Mouse (Mus musculus) naive thymus-derived CD4-positive, alpha-beta T cell, adult 5 months (primary cell): ENCODE data around the gene Madd. TPM values are rescaled to one million over a fixed set of nuclear protein-coding genes. Genes with fewer than 3 reads are reported as not detected.

Source experiments
- polyA plus RNA-seq: library from polyadenylated mRNA; unstranded; fragments of 100-300 nt; shearing (Covaris generic); gene quantifications from one replicate; pipeline ENCODE4 v1.2.1, GENCODE M21; 2017

The Madd gene
- 254 TPM for polyA plus RNA-seq

DNA sequence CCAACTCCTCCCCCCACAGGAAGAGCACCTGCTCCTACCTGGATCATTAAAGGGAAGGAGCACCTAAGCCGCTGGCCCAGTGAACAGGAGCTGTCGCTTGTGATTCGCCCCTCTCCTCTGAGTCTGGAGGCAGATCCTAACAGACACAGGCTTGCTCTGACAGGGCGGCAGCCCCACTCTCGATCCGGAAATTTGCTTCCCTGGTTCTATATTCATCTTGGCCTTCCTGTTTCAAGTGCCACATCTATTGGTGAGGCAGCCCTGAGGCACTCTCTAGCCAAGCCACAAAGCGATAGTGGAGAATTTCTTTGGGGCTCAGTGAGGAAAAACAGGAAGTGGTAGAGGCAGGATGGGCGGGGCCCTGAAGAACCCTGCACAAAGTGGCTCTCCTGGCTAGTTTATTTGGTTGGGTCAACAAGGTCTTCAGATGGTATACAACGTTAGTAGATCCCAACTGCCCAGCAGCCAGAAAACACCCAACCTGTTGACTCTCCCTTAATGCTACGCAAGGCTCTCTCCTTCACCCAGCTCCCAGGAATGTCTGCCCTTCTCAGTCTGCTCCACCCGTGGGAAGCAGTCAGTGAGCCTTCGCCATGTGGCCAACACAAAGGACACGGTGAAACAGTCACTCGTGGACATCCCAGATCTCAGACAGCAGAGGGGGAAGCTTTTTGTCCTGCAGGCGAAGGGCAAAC is at the start of gene Madd:
TSS of gene Madd (minus strand) at position 127 of the 695 bp plus-strand sequence.

DNA sequence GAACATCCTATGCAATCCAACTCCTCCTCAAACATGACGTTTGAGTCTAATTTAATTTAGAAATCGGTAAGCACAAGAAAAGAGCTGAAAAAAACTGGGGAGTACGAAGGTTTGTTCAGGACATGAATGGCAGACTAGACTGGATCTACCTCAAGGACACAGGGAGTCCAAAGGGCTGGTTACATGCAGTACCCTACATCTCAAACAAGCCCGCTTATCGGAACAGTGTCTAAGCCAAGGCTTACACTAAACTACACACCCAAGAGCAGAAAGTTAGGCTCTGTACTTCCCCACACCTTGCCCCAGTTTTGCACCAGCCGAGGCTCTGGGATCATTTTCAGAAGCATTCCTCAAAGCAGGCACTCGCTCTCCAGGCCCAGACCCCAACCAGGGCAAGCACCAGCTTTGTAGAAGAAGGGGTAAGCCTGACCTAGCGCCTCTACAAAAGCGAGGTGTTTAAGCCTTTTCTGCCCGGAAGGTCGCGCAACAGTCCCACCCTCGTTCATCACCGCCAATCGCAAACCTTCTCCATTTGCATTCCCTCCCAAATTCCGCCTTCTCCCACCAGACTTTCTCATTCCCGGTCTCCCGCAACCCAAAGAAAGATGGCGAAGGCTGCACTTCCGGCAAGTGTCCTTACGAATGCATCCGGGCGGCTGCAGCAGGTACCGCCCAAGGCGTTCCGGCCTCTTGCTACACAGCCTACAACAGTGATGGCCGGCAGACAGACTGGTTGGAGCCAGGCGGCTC is 18.8 kb upstream of the Madd start, which contains the start of the genes Nr1h3 and Acp2:
TSS of gene Nr1h3 (minus strand) at position 613 of the 750 bp plus-strand sequence.
TSS of gene Acp2 (plus strand) at position 664 of the 750 bp plus-strand sequence.

DNA sequence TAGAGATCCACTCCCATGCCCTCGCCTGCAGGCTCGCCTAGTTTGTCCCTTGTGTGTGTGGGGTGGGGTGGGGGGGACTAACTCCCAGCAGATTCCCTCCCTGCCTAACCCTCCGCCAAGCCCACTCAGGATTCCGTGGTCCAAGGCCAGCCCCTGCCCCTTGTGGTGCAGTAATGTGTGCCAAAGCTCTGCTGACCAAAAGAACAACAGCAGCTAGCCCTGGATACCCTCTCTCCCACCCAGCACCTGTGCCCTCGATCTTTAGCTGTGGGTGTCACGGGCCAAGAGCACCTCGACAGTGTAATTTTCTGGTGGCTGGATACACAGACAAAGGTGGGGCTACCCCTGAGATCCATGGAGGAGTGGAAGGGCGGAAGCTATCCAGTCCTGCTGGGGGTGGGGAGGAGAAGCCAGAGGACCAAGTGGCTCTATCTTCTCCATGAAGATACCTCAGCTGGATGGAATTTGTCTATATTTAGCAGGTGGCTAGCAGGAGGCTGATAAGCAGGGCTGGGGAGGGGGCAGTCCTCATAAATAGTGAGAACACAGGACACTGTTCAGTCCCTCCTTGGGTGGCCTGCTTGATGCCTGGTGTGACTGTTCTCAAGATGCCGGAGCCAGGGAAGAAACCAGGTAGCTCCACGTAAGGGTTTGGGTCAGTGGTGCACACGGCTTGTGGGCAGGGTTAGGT is 65.9 kb downstream of the Madd start, which contains the start of gene Mybpc3:
TSS of gene Mybpc3 (plus strand) at position 560 of the 691 bp plus-strand sequence.

Other genes with a start within 250 kb of the Madd start
- 173 TPM for gene Celf1, start 243.5 kb downstream of the Madd start, polyA plus RNA-seq
- gene Rapsn, start 148.2 kb downstream of the Madd start, polyA plus RNA-seq = 0.70 TPM
- gene Psmc3, start 129.8 kb downstream of the Madd start, polyA plus RNA-seq = 189 TPM
- 17.6 TPM for gene Slc39a13, start 113.4 kb downstream of the Madd start, polyA plus RNA-seq
- not detected for gene Spi1, start 101.4 kb downstream of the Madd start, polyA plus RNA-seq
- gene Mybpc3, start 65.7 kb downstream of the Madd start, polyA plus RNA-seq = 0.09 TPM
- gene Nr1h3, start 19.0 kb upstream of the Madd start, polyA plus RNA-seq = 1.5 TPM
- gene Acp2, start 19.0 kb upstream of the Madd start, polyA plus RNA-seq = 5.4 TPM
- 124 TPM for gene Ddb2, start 53.1 kb upstream of the Madd start, polyA plus RNA-seq
- gene Pacsin3, start 72.1 kb upstream of the Madd start, polyA plus RNA-seq = 0.62 TPM
- gene Arfgap2, start 81.1 kb upstream of the Madd start, polyA plus RNA-seq = 112 TPM